Mouse (Mus musculus) adrenal gland, adult 8-10 months (tissue): Measurements from ENCODE around the gene Pbp2. TPM values are rescaled to one million over a fixed set of nuclear protein-coding genes. Genes with fewer than 3 reads are reported as not detected.

ENCODE experiments used
- DNase-seq: peaks from one replicate; pipeline ENCODE4 v3.0.0; 2022
- total RNA-seq, 4 experiments: library from RNA; stranded (reverse); gene quantifications; 2 replicates each; pipeline ENCODE4 v1.2.4; 2022

The Pbp2 gene
- not detected for total RNA-seq

DNA sequence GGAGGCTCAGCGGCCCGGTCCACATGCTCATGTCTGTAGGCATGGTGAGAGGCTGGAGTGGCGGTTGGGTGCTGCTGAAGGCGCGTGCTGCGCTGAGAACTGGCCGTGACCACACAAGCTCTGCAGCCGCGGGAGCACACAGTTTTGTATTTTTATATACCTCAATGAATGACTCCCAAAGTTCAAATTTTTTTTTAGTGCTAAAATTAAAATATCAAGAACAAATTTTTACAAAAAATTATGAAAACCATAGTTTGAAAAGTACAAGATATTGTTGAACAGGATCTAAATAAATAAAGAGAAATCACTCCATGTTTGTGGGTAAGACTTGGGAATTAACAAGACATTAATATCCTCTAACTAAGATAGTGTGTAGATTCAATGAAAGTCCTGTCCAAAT lies at the start of gene Pbp2:
Gene Pbp2, minus strand, starts transcription at position 101 of the 400 bp plus-strand sequence.
- DNase-seq = no peak

DNA sequence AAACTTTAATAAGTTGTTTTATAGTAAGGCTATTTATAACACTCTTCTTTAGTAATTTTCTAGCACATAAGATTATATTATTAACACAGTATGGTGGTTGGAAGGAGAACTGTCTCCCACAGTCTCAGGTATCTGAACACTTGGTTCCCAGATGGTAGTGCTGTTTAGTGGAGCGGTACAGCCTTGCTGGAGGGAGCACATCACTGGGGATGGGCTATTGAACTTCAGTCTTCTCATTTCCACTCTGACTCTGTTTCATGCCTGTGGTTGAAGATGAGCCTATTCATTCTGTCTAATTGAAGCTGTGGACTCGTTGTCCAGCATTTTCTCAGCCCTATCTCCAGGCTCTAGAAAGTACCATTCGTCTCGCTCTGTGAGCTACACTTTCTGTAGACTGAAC lies 44.7 kb upstream of the Pbp2 start:
- no peak for DNase-seq

DNA sequence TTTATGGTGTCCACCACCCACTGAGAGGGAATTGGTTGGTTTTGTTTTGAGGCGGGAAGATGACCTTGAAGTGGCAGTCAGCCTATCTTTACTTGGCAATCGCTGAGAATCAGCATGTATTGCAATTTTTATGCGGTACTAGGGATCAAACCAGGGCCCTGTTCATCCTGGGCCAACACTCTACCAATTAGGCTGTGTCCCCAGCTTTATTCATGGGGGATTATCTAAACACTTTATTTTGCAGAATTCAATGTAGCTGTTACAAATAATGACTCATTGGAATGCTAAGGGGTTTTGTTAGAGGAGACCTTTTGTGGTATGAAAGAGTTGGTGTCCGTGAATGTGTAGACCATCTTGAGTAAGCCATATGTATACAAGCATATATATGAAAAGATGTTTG lies 42.3 kb upstream of the Pbp2 start:
- no peak for DNase-seq

DNA sequence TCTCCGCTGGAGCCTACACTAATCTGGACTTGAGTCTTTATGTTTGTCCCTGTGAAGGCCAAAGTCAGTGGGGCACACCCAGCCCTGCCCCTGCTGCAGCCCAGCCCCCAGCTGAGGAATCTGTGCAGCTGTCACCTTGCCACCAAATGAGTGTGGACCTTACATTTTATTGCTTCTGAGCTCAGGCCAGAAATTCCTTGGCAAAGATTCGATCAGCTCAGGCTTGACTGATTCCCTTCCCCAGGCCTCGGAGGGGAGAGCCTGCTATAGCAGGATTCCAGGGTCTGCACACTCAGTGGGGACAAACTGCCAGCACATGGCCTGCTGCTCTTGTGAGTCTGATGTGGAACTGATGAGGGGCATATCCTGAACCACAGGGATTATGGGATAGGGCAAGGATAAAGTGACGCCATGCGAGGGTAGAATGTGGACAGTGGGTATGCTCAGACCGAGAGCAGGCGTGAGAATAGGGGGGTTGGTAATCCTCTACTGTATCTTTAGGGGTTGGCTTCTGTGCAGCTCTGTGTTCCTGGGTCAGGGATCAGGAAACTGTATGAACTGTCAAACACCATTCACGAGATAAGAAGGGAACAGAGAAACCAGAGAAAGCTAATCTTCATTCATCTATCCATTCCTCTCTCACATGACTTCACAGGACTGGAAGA lies 41.6 kb upstream of the Pbp2 start:
- DNase-seq = no peak

DNA sequence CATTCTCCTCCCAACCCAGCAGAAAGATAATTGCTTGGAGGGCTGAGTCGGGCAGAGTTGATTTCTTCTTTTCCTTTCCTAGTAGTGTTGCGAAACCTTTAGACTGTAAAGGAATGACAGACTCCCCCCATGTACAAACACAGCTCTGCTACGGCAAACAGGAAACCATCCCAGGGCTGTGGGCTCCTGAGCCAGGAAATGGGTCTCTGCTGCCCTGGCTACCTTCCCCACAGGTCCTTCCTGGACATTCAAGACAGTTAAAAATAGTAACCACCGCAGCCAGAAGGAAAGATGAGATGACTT lies 30.8 kb upstream of the Pbp2 start:
- DNase-seq = no peak

DNA sequence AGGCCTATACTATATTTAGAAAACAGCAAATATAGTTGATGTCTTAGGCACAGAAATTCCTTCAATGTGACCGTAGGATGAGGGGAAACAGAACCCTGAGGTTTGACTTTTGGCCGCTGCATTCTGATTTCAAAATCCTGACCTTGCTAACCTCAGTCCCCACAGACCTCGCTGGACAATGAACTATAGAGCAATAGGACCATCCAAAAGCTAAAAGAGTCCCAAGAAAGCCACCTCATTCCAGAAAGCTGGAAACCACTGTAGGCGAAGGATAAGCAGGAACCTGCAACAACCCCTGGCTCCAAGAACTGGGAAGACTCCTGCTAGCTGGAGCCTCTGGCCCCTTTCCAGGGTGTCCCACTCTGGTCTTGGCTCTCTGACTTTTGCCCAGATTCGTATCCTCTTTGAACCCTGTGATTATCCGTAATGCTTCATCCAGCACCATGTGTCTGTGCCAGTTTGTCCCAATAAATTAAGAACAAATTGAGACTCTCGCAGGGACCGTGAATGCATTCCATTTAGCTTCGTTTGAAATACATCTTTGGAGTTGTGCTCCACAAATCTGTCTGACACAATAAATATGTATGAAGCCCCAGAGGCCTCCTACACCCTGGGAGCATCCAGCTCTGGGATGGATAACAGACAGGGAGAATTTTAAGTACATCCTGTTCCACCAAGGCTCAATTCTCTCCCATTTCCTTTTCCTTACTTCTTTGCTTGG lies 30.3 kb upstream of the Pbp2 start:
- DNase-seq = no peak

DNA sequence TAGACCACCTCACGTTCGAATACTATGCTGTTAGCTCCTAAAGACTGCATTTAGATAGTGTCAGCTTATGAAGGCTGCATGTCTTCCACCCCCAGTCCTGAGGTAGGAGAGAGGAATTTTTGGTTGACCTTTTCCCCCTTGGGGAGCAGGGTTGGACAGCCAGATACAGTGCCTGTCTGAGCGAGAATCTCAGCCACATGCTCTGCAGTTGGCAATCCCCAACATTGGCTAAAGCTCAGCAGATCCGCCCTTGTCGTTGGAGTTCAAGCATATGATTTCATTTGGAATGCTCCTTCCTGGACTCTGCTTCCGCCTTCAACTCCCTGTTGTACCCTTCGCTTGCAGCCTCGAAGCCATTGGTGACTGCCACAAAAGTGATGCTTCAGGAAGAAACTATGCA lies 26.2 kb upstream of the Pbp2 start:
- DNase-seq = no peak

DNA sequence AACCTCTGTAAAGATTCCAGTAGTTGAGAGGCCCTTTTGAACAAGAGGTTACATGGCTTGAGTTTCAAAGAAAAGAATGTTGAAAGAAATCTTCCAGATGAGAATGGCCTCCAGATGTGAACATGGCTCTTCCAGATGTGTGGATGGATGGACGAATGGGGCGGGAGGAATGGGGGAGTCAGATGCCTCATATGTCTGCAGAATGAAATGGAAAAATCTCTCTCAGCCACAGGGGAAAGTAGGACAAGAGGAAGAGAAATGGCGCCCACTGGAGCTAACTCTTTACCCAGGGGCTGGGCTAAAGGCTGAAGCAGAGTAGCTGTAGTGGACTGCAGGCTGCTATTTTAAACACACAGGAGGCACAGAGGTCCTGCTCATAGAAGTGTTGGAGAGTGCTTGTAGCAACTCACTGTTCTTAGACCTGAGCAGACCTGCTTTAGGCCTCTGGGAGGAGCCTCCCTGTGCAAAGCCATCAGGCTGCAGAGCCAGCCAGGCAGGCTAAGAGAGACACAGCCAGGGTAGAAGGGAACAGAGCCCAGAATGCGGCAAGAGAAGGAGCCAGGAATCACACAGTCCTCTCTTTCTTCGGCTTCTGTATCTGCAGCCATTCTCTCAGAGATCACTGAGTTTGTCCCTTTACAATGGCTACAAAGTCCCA lies 23.9 kb upstream of the Pbp2 start:
- no peak for DNase-seq

DNA sequence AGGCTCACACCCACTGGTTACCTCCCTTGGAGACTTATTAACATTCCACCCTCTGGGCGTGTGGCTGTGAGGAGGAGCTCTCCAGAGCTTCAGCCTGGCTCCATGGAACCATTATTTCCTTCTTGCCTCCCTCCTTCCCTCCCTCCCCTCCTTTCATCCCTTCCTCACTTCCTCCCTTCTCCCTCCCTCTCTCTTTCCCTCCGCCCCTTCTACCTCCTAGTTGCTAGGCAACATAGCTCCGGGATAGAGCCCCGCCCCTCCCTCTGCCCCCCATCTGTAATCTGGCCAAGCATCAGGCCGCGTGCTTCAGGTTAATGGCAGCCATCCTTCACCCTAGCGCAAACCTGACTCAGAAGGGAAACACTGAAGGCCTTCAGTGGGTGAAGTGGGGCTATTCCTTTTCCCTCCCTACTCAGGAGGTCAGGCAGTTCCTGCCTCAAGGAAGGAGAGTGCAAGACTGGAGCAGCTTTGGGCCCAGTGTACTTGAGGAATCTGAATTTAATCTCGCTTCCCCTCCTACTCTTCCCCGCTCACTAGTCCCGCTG lies 22.6 kb upstream of the Pbp2 start:
- no peak for DNase-seq

DNA sequence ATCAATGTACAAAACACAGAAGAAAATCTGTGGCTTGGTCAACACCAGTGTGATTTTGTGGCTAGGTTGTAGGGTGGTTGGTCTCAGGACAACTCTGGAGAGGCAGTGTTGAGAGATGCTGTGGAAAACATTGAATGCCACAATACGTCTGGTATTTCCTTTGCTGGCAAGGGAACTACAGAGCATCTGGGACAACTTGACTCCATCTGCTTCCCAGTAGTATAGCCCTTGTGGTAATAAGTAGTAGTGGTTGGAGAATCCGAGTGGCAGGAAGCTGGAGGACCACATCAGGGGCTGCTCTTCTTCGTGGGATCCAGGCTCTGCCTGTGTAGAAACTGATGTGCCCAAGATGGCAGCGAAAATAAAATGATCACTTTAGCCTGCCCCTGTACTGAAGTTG lies 21.7 kb upstream of the Pbp2 start:
- DNase-seq = no peak

DNA sequence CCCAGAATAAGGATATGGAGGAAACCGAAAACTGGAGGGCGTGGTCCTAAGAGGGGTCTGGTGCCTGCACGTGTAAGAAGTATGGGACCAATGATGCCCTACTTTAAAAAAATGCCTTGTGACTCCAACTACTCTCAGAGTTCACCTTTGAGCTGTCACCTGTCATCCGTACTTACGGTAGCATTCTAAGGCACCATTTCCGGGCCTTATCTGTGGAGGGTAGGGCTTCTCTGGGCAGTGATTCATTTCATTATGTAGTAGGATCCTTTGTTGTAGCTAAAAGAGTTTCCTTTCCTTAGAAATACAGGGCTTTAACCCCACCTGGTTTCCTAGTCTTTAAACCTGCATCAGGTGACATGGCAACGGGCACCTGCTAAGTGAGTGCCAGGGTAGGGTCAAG lies 16.6 kb upstream of the Pbp2 start:
- DNase-seq = no peak

DNA sequence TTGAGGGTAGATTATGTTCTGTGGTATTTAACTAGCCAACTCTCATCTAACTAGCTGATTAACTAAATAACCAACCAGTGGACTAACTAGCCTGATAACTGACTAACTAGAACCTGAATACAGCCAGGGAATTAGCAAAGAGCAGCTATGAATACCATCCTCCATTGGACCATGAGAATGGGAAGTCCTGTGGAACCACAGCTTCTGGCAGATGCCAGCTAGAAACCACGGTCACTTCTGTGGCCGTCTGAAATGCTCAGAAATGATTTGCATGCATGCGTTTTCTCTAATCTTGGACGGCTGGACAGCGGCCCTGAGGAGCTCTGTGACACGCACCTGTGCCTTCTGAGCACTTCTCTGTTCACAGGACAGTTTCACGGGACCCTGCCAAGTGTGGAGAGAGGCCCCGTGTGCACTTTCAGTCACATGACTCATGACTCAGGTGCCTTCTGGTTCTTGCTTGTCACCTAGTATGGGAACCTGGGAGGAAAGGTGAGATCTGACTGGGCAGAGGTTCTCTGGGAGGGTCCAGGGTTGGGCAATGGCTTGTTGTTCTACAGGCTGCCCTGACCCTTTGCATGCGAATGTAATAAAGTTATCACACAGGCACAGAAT lies 14.6 kb upstream of the Pbp2 start:
- no peak for DNase-seq

DNA sequence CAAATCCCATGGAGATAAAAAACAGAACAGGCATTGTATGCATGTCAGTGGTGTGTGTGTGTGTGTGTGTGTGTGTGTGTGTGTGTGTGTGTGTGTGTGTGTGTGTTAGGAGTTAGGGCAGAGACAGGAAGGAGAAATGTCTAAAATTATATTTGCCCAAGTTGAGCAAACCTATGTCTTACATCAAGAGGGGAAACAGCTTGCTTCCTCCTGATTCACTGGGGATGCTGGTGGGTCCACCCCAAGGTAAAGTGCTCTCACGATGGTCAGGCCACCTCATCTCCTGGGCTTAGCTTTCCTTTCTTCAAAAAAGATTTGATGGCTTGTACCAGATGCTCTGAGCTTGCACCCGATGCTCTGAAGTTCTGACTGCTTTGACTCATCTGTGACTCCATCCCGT lies 13.9 kb upstream of the Pbp2 start:
- no peak for DNase-seq

DNA sequence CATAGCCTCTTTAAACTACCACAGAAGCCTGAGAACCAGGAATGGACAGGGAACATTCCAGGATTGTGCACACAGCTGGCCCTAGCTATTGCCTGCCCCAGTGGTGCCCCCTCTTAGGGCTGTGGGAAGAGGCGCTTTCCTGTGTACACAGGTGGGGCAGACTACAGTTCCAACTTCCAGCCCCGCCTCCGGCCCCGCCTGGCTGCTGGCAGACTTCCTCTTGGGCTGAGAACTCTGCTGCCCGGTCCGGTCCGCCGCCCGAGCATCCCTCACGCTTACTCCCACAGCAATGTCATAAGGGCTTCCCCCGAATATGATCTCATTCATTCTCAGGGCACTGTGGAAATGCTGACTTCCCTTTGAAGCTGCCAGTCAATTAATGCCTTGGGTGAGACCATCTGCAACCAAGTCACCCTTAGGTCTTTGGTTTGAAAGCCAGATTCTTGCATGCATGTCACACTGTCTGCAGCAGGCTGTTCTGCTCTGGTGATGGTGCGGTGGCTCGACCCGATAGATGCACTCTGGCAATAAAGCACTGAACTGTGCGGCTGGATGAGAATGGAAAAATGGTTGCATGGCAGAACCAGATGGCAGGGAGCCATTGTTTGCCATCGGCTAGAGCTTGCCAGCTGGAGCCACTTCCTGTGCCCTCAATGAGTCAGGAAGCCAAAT lies 13.2 kb upstream of the Pbp2 start:
- DNase-seq = no peak

DNA sequence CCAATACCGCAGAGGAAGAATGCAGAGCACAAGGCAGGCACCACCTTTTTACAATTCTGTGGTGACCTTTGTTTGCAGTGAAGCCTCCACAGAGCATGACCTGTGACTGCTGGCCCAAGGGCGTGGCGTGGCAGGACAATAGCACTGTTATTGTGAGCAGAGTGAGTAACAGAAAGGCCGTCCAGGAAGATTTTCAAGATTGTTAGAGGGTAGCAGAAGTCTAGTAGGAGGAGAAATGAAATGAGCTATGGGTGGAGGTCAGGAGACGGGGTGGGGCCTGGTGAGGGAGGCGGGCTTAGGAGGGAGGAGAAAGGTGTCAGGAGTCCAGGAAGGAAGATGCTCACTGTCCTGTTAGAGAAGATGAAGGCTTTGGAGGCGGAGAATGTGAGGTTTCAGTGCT lies 12.5 kb upstream of the Pbp2 start:
- no peak for DNase-seq

DNA sequence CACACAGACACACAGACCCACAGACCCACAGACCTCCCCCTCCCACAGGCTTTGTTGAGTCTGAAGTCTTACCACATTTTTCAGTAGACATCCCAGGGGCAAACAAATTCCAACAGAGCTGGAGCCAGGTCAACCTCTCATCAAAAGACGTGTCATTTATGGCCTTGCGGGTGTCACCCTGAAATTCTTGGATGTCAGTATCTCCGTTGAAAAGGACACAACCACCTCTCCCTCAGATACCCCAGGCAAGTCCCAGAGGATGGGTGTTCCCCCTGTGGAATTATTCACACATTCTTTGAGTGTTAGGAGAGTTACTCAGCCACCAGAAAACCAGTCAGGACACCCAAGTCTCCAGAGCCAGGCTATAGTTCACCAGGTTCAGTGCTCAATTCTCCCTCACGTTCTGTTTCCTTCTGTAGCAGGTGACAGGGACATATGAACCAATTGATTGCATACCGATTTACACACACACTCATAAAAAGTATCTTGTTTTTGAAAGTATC lies 9.3 kb upstream of the Pbp2 start:
- DNase-seq = no peak

DNA sequence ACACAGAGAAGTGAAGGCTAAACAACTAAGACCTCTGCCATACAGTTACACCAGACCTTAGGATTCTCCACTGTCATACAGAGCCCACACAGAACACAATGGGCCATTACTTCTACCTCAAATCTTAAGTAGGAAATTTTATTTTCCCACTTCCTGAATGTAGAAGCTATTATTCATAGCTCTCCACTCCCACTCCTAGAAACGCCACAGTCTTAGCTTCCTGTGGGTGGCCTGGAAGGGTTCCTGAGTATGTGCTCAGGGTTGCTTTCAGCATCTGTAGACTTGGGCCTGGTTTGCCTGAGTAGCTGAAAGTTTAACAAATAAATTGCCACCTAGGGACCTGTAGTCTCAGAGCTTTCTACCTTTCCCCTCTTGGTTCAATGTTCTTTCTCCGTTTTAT lies 5.9 kb upstream of the Pbp2 start:
- DNase-seq = no peak

DNA sequence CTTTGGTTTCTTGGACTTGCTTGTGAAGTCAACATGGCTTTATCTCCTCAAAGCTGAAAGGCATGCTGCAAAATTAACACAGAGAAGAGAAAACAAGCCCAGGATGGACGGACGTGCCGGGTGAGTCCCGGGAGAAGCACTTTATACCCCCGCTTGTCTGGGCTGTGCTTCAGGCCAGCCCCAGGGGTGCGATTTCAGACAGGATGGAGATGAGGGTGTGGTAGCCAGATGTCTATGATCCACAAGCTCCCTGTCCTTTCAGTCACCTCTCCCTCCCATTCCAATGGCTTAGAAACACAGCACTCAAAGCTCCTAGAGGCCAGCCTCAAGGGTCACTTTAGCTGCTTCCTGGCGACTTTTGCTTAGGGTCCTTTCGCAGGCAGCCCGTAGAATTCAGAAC lies 3.8 kb upstream of the Pbp2 start:
- DNase-seq = no peak

DNA sequence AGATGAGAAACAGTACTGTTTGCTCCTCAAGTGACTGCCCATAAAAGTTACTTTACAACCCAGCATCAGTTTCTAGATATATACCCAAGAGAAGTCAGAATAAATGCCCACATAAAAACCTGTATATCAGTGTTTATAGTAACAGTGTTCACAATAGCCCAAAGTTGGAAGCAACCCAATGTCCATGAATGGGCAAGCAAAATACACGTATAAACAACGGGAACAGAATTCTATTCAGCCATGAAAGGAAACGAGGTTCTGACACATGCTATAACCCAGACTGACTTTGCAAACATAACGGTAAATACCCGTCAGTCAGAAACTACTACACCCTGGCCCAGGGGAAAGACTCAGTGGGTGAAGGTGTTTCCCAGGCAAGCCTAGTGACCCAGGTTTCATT lies 1.8 kb upstream of the Pbp2 start:
- no peak for DNase-seq

DNA sequence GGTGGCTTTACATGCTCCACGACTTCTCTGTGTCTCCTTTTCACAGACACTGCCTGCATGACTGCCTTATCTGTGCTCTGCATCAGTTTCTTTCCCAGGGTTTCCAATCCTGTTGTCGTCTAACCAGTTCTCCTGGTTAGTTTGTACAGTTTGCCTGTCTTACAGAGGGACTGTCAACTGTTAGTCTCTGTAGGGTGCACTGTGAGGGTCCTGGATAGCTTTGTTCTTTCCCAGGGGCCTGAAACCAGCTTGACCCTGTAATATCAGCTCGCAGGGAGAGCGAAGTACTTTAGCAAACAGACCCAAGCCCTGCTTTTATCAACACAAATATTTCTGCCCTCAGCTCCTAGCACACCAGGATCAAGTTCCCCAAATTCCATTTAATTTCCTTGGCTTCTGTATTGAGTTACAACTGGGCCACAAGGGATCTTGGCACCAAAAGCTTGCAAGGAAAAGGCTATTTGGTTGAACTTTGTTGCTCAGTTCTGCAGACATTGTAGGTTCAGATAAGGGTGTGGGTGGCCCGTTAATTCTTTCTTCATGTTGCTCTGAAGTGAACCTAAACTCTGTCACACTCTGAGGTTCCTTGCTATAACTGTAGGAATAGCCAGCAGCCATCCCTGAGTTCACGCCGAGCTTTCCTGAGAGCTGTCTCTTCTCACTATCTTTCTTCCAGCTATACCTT lies 5.5 kb downstream of the Pbp2 start:
- no peak for DNase-seq

DNA sequence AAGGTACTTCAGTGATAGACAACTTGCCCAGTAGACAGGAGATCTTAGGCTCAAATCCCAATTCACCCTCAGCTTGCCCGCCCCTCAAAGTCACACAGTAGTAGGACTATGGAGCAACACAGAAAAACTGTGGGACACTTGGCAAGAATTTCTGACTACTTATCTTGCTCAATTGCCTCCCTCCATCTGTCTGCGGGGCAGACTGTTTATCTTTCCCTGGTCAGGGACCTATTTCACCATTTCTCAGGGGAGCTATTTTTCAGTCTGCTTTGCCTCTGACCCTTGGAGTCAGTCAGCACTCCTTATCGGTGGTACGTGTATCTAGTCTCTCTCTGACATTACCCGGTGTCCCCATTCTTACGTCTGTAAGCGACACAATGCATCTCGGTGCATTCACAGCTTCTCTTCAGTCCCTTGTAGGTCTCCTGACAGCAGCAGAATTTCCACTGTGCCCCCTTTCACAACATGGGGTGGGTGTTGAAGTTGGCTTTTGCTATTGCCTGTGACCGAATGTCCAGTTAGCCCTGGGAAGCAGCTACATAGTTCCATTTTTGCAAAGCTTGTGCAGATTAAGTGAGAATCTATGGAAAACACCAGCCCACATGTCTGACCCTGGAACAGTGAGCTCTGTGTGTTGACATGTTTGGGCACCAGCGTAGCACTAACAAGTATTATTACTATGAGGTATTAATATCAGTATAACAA lies 7.6 kb downstream of the Pbp2 start:
- DNase-seq = no peak

DNA sequence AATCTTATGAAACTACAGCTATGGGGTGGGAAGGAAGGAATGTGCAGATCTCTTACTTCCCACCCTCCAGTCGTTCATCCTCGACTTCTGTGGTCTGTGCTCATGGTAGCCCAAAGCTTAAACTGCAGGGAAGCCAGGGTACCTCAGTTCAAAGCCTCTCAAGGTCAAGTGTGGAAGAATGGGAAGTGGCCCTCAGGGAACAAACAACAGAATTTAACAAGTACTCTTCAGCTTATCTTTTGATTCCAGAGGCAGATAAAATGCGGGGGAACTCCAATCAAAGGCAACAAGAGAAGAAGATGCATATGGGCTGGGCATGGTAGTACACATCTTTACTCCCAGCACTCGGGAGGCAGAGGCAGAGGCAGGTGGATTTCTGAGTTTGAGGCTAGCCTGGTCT lies 9.7 kb downstream of the Pbp2 start:
- DNase-seq = no peak
